Comparison of ENCODE assay signal across 22 mouse cellular contexts in genomic region chr12:119577280-119577679, GRCm38 (mm10).
"Had no signal": no experiment of that assay in that cellular context is flagged by ENCODE, and none has a peak within 500 bp of the region (broad histone marks: within the 10 kb centered on the region; RNA-seq: fewer than 3 reads in every experiment).

No protein-coding gene starts in this region.

- H3K4me3 ChIP-seq: embryonic facial prominence, embryonic 10.5 days; embryonic facial prominence, embryonic 12.5 days; embryonic facial prominence, embryonic 13.5 days; embryonic facial prominence, embryonic 15.5 days; erythroblast, embryonic 14.5 days; forebrain, embryonic 10.5 days; forebrain, embryonic 12.5 days; forebrain, embryonic 13.5 days; forebrain, embryonic 15.5 days; gastrocnemius, adult 2 months; heart, adult 2 months had no signal

- H3K27me3 ChIP-seq: embryonic facial prominence, embryonic 12.5 days; embryonic facial prominence, embryonic 13.5 days; embryonic facial prominence, embryonic 15.5 days; forebrain, embryonic 12.5 days; forebrain, embryonic 13.5 days; forebrain, embryonic 15.5 days had no signal

- H3K4me1 ChIP-seq: embryonic facial prominence, embryonic 10.5 days; embryonic facial prominence, embryonic 12.5 days; embryonic facial prominence, embryonic 13.5 days; embryonic facial prominence, embryonic 15.5 days; forebrain, embryonic 10.5 days; forebrain, embryonic 12.5 days; forebrain, embryonic 13.5 days had no signal

- H3K4me2 ChIP-seq: embryonic facial prominence, embryonic 12.5 days; embryonic facial prominence, embryonic 13.5 days; embryonic facial prominence, embryonic 15.5 days; forebrain, embryonic 12.5 days; forebrain, embryonic 13.5 days; forebrain, embryonic 15.5 days had no signal

- DNase-seq: cerebellum, adult 8-10 months; cerebellum, adult 9-10 months; cerebellum, postnatal 14 days; cerebellum, postnatal 36 days; gastrocnemius, adult 2 months; gastrocnemius, postnatal 10 days; gastrocnemius, postnatal 14 days; gastrocnemius, postnatal 25 days; gastrocnemius, postnatal 36 days; heart, adult 11 months; heart, adult 18-20 months; heart, adult 2 months had no signal

- H3K9ac ChIP-seq: embryonic facial prominence, embryonic 12.5 days; embryonic facial prominence, embryonic 13.5 days; embryonic facial prominence, embryonic 15.5 days; forebrain, embryonic 12.5 days; forebrain, embryonic 13.5 days; forebrain, embryonic 15.5 days; forebrain, postnatal 0 days had no signal

- H3K36me3 ChIP-seq: embryonic facial prominence, embryonic 10.5 days; embryonic facial prominence, embryonic 12.5 days; embryonic facial prominence, embryonic 13.5 days; embryonic facial prominence, embryonic 15.5 days; forebrain, embryonic 10.5 days; forebrain, embryonic 12.5 days; forebrain, embryonic 15.5 days had no signal

- H3K27ac ChIP-seq: embryonic facial prominence, embryonic 10.5 days; embryonic facial prominence, embryonic 12.5 days; embryonic facial prominence, embryonic 13.5 days; embryonic facial prominence, embryonic 15.5 days; forebrain, embryonic 10.5 days; forebrain, embryonic 12.5 days; forebrain, embryonic 13.5 days; forebrain, embryonic 15.5 days; gastrocnemius, adult 2 months; heart, adult 2 months had no signal

- H3K9me3 ChIP-seq: embryonic facial prominence, embryonic 12.5 days; embryonic facial prominence, embryonic 15.5 days; forebrain, embryonic 15.5 days had no signal
